Comparison of ENCODE assay signal across 8 mouse cellular contexts in the genomic region with DNA sequence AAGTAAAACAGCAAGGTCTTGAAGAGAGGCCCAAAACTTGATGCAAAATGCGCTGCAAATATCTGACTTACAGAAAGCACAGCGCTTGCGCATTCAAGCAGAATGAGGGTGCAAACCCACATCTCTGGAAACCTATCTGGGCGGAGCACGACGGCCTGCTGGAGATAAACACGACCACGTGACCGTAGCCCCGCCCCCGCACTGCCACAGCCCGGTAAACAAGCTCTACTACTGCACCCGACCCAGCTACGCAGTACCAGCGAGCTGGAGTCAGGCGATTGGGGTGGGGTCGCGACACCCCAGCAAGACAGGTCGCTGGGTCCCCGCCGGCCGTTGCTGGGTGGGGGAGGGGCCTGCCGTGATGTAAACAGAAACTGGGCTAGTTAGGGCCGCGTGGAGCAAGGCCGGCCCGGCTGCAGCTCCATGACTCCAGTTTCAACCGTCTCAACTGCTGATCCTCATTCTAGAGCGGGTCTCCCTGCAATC. TPM values are rescaled to one million over a fixed set of nuclear protein-coding genes. Genes with fewer than 3 reads are reported as not detected.
A peak's percentile ranks its signal among the peaks of the same experiment; 100 is the strongest.
DNase-seq lines count a peak whose midpoint lies in the region; ATAC-seq and TF ChIP-seq lines count a peak whose summit lies in the region.

No protein-coding gene starts in this region.

- H3K27me3 ChIP-seq in G1E (ENCODE audit: insufficient read depth, low read length), result peaks cover 2% of the 10 kb centered on the region; the same call in 1 of the 2 replicates
- H3K27me3 ChIP-seq in cerebellum, adult 2 months (ENCODE audit: control insufficient read depth, insufficient read depth, low read length), result no peaks in the 10 kb centered on the region
- no peaks in the 10 kb centered on the region; the same call in 1 of the 2 replicates for H3K27me3 ChIP-seq in forebrain, embryonic 16.5 days (replicated peaks; ENCODE audit: control insufficient read depth, insufficient read depth, low read length)
- 0 out of 2 replicates have a peak, but pooled peaks cover under 1% of the 10 kb centered on the region for H3K27me3 ChIP-seq in neural tube, embryonic 15.5 days (replicated peaks)

- TF ChIP-seq CTCF in G1E (IDR thresholded peaks at IDR 0.05; ENCODE audit: low read depth, low read length), result no peak
- no peak for TF ChIP-seq CTCF in cerebellum, adult 2 months (IDR thresholded peaks at IDR 0.05; ENCODE audit: borderline replicate concordance, insufficient read depth, low read depth, low read length)
- no peak for TF ChIP-seq CTCF in layer of hippocampus, adult 2 months (conservative IDR thresholded peaks at IDR 0.05)
- no peak for TF ChIP-seq CTCF in lung, adult 2 months (IDR thresholded peaks at IDR 0.05; ENCODE audit: insufficient read depth, low read length)

- intact Hi-C loops in heart, postnatal 36 days (cut with DNase I), result no loop called here

- H3K36me3 ChIP-seq in G1E (replicated peaks), result peaks cover 32% of the 10 kb centered on the region
- H3K36me3 ChIP-seq in forebrain, embryonic 16.5 days (ENCODE audit: control insufficient read depth, insufficient read depth), result no peaks in the 10 kb centered on the region
- no peaks in the 10 kb centered on the region for H3K36me3 ChIP-seq in neural tube, embryonic 15.5 days

- H3K27ac ChIP-seq in cerebellum, adult 2 months (ENCODE audit: insufficient read depth, low read length), result peak overlapping the region; percentile 72
- peak overlapping the region; percentile 38 for H3K27ac ChIP-seq in forebrain, embryonic 16.5 days (ENCODE audit: low read length)
- H3K27ac ChIP-seq in layer of hippocampus, adult 2 months, result peak overlapping the region; percentile 97
- peak overlapping the region; percentile 74 for H3K27ac ChIP-seq in neural tube, embryonic 15.5 days (replicated peaks)

- WGBS in cerebellum, adult 2 months, result under 1% methylated on average over 29 of the region's 29 CpGs
- under 1% methylated on average over 29 of the region's 29 CpGs for WGBS in forebrain, embryonic 16.5 days
- under 1% methylated on average over 29 of the region's 29 CpGs for WGBS in lung, adult 2 months
- WGBS in neural tube, embryonic 15.5 days, result under 1% methylated on average over 29 of the region's 29 CpGs

- H3K4me2 ChIP-seq in forebrain, embryonic 16.5 days (ENCODE audit: low read length), result peak overlapping the region; percentile 79
- H3K4me2 ChIP-seq in neural tube, embryonic 15.5 days, result peak overlapping the region; percentile 91

- peak overlapping the region; percentile 67 for H3K9ac ChIP-seq in forebrain, embryonic 16.5 days (replicated peaks; ENCODE audit: low read depth, low read length)
- peak overlapping the region; percentile 60 for H3K9ac ChIP-seq in neural tube, embryonic 15.5 days (replicated peaks)

- peak; percentile 92 for ATAC-seq in G1E (ENCODE audit: extremely low read depth, insufficient number of reproducible peaks, low FRiP score, poor library complexity, severe bottlenecking)
- ATAC-seq in forebrain, embryonic 16.5 days, result peak; percentile 91
- peak; percentile 90 for ATAC-seq in neural tube, embryonic 15.5 days (ENCODE audit: low FRiP score)

- H3K4me1 ChIP-seq in G1E (ENCODE audit: insufficient read depth, low read depth, low read length), result peaks cover 50% of the 10 kb centered on the region
- peaks cover 26% of the 10 kb centered on the region for H3K4me1 ChIP-seq in cerebellum, adult 2 months (ENCODE audit: control insufficient read depth, insufficient read depth, low read length)
- H3K4me1 ChIP-seq in forebrain, embryonic 16.5 days (replicated peaks; ENCODE audit: control insufficient read depth, insufficient read depth, low read length), result peaks cover 11% of the 10 kb centered on the region
- H3K4me1 ChIP-seq in lung, adult 2 months (ENCODE audit: control insufficient read depth, insufficient read depth, low read length), result peaks cover 16% of the 10 kb centered on the region
- peaks cover 27% of the 10 kb centered on the region for H3K4me1 ChIP-seq in neural tube, embryonic 15.5 days

- DNase-seq in G1E (ENCODE audit: low spot score), result peak; percentile 96
- DNase-seq in cerebellum, adult 2 months, result peak; percentile 93 to 95
- DNase-seq in heart, postnatal 36 days, result peak; percentile 95
- DNase-seq in layer of hippocampus, adult 2 months (ENCODE audit: low spot score in 2 of 2), result peak; percentile 91 to 93
- peak; percentile 96 for DNase-seq in lung, adult 2 months
- peak; percentile 98 for DNase-seq in testis, postnatal 10 days (ENCODE audit: low spot score)

- peak overlapping the region; percentile 72 for H3K4me3 ChIP-seq in G1E (ENCODE audit: low read depth, low read length)
- H3K4me3 ChIP-seq in cerebellum, adult 2 months (replicated peaks; ENCODE audit: insufficient read depth, low read depth, low read length), result peak overlapping the region; percentile 63
- peak overlapping the region; percentile 66 for H3K4me3 ChIP-seq in forebrain, embryonic 16.5 days (replicated peaks; ENCODE audit: low read length)
- peak overlapping the region; percentile 64 for H3K4me3 ChIP-seq in layer of hippocampus, adult 2 months
- H3K4me3 ChIP-seq in lung, adult 2 months (replicated peaks; ENCODE audit: extremely low read depth, low read depth, low read length), result peak overlapping the region; percentile 56
- H3K4me3 ChIP-seq in neural tube, embryonic 15.5 days (replicated peaks), result peak overlapping the region; percentile 59

- H3K9me3 ChIP-seq in G1E (replicated peaks), result no peaks in the 10 kb centered on the region
- H3K9me3 ChIP-seq in forebrain, embryonic 16.5 days (ENCODE audit: control insufficient read depth, low read length), result no peaks in the 10 kb centered on the region
- H3K9me3 ChIP-seq in neural tube, embryonic 15.5 days (replicated peaks), result no peaks in the 10 kb centered on the region

- peak; percentile 85 for TF ChIP-seq POLR2A in cerebellum, adult 2 months (IDR thresholded peaks at IDR 0.05; ENCODE audit: borderline replicate concordance, insufficient read depth, low read length)
- peak; percentile 95; the same call in 1 of the 2 replicates for TF ChIP-seq POLR2A in lung, adult 2 months (IDR thresholded peaks at IDR 0.05; ENCODE audit: borderline replicate concordance, extremely low read depth, low read depth, low read length)

RNA-seq across cellular contexts. Expression of a gene that starts 36.2 kb away (rescaled TPM):
- total RNA-seq in G1E (2014; fragmentation: Nextera tagmentation) (33.7 and 97.1 TPM in 2 replicates), G1E (2017) (27.2 and 39.8 TPM in 2 replicates)
- 1.1 and 2.6 TPM in 2 replicates for polyA plus RNA-seq in G1E (2012)
- 3.3 and 3.6 TPM in 2 replicates for polyA plus RNA-seq in cerebellum, adult 2 months (2012; rRNA removed)
- polyA plus RNA-seq in forebrain, embryonic 16.5 days (2015; fragmentation: Nextera tagmentation; extraction: Ambion mirVana), result 6.7 and 8.5 TPM in 2 replicates
- 1 to 10 TPM; 7.7 to 7.8 TPM for total RNA-seq in heart, postnatal 36 days (2021)
- 1 to 10 TPM; 5.5 to 5.8 TPM for total RNA-seq in layer of hippocampus, adult 2 months (2021)
- 29.7 and 36.7 TPM in 2 replicates for polyA plus RNA-seq in lung, adult 2 months (2012; rRNA removed)
- 4.8 and 44.4 TPM in 2 replicates for polyA plus RNA-seq in neural tube, embryonic 15.5 days (2015; fragmentation: Nextera tagmentation; extraction: Ambion mirVana)

RNA-seq across cellular contexts. Expression of a gene that starts 43.2 kb away (rescaled TPM):
- total RNA-seq in G1E (2014; fragmentation: Nextera tagmentation) (8.4 and 9.0 TPM in 2 replicates), G1E (2017) (2.0 and 2.7 TPM in 2 replicates)
- 8.9 and 9.5 TPM in 2 replicates for polyA plus RNA-seq in G1E (2012)
- polyA plus RNA-seq in cerebellum, adult 2 months (2012; rRNA removed), result 89.6 and 96.3 TPM in 2 replicates
- 3.0 and 4.0 TPM in 2 replicates for polyA plus RNA-seq in forebrain, embryonic 16.5 days (2015; fragmentation: Nextera tagmentation; extraction: Ambion mirVana)
- 10 to 100 TPM; 13.2 to 16.6 TPM for total RNA-seq in heart, postnatal 36 days (2021)
- 10 to 100 TPM; 49.8 to 50.3 TPM for total RNA-seq in layer of hippocampus, adult 2 months (2021)
- 72.5 and 75.9 TPM in 2 replicates for polyA plus RNA-seq in lung, adult 2 months (2012; rRNA removed)
- polyA plus RNA-seq in neural tube, embryonic 15.5 days (2015; fragmentation: Nextera tagmentation; extraction: Ambion mirVana), result 4.1 and 4.6 TPM in 2 replicates

Comparison
In these comparisons a context has a peak if more than half of its experiments do, and no peak if none do; other contexts are left out.
1. Peak in every context shown above with its lines: DNase-seq, ATAC-seq, H3K4me3 ChIP-seq and H3K27ac ChIP-seq.
2. H3K27ac ChIP-seq: peak in every context shown above with its lines; median percentile 97 in layer of hippocampus, adult 2 months; 74 in neural tube, embryonic 15.5 days; 72 in cerebellum, adult 2 months; 38 in forebrain, embryonic 16.5 days.